Mouse (Mus musculus) bone marrow macrophage, adult 2 months (primary cell): ENCODE measurements around the gene Atp6v0a1.

Experiments
- CTCF ChIP-seq: IDR thresholded peaks from 2 replicates; pipeline ENCODE4 v1.5.1; 2012; ENCODE audit warnings: low read depth, mild to moderate bottlenecking, low read length, moderate library complexity
- POLR2A ChIP-seq: IDR thresholded peaks from 2 replicates; pipeline ENCODE4 v1.6.1; 2012; ENCODE audit warnings: mild to moderate bottlenecking, low read depth, low read length, borderline replicate concordance

DNA sequence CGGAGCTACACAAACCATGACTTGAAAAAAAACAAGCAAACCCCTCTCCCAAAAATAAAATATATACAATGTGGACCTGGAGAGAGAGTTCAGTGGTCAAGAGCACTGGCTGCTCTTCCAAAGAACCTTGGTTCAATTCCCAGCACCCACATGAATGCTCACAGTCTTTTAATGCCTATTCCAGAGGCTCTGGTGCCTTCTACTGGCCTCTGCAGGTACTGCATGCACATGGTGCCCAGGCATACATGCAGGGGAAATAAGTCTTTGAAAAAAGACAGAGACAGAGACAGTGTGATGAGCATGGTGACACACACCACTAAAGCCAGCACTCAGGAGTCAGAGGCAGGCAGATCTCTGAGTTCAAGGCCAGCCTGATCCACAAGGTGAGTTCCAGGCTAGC is 44.7 kb downstream of the Atp6v0a1 start:
- TF ChIP-seq CTCF (no peak), POLR2A (no peak)
